Mouse (Mus musculus): Measurements from ENCODE around the gene Lmo7.
A peak's percentile ranks its signal among the peaks of the same experiment; 100 is the strongest.

Gene Lmo7

DNA sequence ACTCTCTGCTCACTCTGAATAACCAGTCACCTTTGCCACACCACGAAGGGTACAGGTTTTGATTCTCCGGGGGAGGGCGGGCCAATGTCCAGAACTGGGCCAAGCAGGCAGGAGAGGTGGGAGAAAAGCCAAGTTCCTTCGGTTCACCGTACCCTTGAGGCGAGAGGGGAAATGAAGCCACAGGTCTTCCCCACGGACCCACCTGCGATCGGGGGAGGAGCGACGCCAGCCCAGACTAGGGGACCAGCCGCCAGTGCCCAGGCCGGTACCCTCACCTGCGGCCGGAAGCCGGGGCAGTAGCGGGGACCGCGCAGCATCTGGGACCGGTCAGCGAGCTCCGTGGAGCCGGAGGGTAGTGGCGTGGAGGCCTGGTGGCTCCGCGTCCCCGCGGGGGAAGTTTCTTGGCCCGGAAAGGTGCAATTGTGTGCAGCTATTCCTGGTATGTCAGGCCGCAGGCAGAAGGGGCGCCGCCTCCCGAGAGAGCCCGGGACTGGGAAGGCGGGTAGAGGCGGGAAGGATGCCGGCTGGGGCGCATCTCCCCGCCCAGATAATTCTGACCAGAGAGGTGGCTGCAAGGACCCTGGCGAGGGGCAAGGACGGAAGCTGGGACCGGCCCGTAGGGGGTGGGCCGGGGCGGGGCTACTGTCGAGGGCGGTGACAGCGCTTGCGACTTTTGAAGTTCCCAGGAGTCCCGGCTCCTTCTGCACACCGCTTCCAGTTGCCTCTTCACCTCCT, at the start of gene Lmo7, which contains the start of gene Gm9922:
TSS of gene Lmo7 (plus strand) at position 721 of the 735 bp plus-strand sequence.
TSS of gene Gm9922 (minus strand) at position 578 of the 735 bp plus-strand sequence.
- peak; percentile 97 for DNase-seq (ENCODE audit: low read depth, low spot score)

DNA sequence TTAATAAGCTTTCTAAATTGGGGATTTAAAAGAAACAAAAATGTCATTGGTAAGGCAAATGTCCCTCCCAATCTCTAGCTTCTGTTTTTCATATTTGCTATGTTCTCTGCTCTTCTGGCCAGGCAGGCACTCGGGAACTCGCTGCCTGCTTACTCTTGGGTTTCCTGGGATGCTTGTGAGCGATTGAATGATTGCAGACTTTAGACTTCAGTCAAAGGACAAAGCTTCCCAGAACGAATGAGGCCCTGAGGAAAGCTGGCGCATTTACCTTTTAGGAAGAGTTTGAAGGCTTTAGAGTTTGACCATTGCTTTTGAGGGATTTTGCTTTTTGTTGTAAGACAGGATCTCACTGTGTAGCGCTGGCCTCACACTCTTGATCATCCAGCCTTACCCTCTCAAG, 42.1 kb upstream of the Lmo7 start:
- no peak for DNase-seq (ENCODE audit: low read depth, low spot score)

DNA sequence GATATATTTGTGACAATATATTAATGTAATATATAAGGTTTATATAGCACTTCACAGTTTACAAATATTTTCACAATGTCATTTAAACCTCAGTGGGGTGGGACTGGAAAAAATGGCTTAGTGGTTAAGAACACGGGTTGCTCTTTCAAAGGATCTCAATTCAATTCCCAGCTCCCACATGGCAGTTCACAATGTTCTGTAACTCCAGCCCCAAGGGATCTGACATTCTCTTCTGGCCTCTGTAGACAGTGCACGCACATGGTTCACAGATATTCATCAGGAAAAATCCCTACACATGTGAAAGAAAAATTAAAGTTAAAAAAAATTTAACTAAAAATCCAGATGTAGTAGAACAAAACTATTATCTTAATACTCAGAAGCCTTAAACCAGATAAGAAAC, 41.4 kb upstream of the Lmo7 start:
- DNase-seq (ENCODE audit: low read depth, low spot score) = no peak

DNA sequence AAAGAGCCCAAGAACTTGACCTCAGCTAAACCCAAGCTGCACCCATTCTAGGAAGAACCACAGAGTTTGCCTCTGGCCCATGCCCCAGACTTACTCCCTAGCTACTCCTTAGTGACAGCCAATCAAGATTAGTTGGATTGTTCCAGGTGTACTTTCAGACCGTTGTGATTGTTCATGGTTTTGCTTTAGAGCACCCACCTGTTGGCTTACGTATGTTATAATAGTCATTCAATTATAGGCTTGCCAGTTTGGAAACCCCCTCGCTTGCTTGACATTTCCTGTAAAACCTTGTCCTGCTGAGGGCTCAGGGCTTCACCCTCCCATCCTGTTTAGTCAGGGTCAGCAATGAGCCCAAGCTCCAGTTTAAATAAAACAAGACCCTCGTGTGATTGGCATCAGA, 25.3 kb upstream of the Lmo7 start:
- DNase-seq (ENCODE audit: low read depth, low spot score) = no peak

DNA sequence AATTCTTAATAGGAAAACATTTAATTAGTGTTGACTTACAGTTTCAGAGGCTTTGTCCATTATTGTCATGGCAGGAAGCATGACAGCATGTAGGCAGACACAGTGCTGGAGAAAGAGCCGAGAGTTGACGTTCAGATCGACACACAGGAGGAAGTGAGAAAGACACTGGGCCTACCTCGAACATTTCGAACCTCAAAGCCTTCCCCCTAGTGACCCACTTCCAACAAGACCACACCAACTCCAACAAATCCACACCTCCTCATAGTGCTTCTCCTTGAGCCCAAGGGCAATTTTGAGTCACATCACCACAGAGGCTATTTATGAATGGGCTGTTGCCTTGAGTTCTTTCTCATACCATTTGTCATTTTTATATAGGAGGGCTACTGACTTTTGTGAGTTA, 22.7 kb upstream of the Lmo7 start:
- DNase-seq (ENCODE audit: low read depth, low spot score) = no peak

DNA sequence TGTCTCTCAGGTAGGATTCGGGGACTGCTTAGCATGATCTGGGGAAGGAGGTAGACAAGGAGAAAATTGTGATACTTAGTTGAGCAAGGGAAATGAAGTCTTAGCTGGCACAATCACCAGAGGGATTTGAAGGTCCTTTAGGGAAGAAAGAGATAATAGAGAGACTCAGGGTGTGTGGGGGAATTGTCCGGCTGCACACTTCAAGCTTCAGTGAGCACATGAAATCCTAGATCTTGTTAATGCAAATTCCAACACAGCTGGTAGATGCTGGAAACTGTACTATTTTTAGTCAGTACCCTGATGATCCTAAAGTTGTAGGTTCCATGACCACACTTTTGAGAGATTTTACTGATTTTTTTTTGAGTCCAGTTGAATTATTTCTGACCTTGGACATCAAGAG, 15.3 kb upstream of the Lmo7 start:
- DNase-seq (ENCODE audit: low read depth, low spot score) = no peak

DNA sequence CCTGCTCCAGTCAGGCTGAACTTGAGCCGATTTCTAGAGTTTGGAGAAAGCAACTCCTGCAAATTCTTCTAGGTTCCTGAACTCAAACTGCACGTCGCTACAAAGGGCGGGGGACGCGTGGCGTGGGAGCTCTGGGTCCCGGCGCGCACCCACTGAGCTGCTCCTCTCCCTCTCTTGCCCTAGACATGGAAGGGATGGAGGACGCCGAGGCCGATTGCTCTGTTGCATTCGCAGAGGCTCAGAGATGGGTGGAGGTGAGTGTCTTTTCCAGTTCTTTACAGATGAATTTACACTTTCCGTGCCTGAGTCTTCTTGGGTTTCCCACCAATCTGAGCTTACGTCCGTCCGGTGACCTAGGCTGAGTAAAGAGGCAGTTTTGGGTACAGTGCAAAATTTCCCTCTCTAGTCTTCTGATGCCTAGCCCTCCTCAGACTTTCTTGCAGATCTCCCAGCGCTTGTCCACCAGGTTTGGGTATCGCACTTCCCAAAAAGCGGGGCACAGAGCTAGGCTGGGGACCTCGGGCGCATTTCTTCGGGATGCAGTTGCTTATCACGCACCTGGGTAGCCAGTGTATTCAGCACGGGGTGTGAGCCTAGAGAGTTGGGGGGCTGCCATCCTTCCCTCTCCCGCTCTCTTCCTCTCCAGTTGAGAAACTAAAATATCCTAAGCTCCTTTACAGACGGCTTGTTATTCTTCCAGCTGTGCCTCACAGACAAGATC, 375 bp downstream of the Lmo7 start:
- DNase-seq (ENCODE audit: low read depth, low spot score) = no peak

DNA sequence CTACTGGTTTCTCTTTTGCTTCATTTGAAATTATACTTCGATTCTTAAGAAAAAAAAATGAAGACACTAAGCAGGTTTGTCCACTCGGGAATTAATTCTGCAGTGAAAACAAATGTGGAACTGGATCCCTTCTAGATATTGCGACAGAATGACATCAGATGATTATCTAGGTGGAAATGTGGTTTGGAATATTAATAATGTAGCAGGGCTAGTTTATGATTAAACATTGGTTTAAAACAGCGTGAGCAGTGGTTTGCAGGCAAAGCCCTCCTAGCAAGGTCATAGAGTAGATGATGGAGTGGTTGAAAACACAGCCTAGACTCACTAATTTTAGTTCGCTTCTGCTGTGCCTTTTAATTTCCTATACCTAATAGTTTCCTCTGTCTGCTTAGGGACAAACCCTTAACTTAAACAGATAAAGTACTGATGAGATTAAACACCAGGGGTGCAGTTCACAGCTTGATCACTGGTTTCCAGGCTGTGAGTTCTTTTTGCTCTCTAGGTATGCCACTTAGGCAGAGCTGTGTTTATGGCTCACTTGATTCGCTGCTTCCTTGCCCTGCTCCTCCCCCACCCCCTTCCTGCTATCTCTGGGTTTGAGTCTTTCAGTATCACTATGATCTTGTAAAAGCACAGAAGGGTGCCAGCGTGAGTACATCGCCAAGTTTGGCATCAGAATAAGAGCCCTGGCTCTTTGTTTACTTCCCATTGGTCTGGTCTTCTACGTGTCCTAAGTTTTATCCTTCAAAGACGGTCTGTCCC, 4.0 kb downstream of the Lmo7 start:
- DNase-seq (ENCODE audit: low read depth, low spot score) = peak; percentile 36

DNA sequence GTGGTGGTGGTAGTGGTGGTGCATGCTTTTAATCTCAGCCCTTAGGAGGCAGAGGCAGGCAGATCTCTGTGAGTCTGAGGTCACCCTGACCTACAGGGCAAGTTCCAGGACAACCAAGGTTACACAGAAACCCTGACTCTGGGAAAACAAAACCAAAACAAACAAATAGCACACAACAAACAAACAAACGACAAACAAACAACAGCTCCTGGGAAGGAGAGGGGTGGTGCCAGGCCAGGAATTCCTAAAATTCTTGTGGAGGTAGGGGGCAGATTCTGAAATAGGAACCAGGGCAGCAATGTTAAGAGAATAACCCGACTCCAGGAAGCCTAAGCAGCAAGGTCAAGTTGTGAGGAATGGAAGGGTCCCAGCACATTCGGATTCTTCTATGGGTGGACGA, 7.7 kb downstream of the Lmo7 start:
- DNase-seq (ENCODE audit: low read depth, low spot score) = peak; percentile 75

DNA sequence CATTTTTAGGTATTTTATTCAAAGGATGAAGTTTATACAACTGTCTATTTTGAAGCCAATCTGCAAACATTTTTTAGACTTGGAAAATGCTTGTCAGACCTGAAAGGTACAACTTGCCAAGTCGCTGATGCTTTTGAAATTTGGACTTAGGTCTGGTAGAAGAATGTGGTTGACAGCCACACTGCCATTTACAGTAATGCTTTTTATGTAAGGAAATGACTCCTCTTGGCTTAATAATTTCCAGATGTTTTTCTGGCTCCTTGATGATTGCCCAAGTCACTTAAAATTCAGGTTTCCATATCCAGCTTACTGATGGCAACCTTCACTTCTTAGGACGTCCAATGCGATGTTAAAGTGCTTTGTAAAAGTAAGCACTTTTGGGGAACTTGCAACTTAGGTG, 16.9 kb downstream of the Lmo7 start:
- no peak for DNase-seq (ENCODE audit: low read depth, low spot score)

DNA sequence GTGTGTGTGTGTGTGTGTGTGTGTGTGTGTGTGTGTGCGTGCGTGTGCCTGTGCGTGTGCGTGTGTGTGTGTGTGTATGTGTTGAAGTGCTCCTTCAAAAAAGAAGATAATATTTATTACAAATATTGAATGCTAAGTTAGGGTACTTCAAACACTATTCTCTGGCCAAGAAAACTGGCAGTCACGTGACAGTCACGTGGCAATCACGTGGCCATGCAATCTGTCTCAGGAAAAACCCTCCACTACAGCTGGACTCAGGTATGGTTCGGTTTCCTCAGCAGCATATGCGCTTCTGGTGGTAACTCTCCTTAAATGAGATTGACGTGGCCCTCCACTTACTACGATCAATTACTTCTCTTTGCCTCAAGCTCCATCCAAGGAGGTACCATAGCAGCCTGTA, 18.1 kb downstream of the Lmo7 start:
- DNase-seq (ENCODE audit: low read depth, low spot score) = peak; percentile 22

DNA sequence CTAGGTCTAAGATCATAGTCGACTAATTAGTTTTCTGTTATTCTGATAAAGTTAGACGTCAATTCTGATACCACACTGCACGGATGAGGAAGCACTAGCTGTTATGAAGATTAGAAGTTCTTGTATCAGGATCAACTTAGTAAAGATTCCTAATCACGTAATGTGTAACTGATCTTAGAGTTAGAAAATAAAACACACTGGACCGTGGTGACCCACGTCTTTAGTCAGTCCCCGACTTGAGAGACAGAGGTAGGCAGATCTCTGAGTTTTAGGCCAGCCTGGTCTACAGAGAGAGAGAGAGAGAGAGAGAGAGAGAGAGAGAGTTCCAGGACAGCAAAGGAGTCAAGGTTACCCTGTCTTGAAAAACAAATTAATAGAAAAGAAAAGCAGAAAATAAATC, 18.7 kb downstream of the Lmo7 start:
- no peak for DNase-seq (ENCODE audit: low read depth, low spot score)

DNA sequence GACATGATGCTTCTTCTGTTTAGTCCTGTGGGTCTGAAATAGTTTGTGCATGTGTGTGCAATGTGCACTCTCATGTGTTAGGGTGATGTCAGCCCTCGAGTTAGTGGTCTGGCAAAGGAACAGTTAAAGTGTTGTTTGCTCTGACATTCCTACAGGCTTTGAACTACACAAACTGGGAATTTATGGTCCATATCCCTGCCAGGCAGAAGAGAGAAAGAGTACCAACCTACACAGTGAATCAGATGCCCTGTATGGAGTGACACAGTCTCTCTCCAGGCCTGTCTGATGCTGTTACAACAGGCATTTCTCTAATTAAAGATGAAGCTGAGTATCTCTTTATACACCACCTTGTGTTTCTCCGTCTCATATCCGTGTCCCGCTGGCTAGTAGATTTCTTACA, 21.2 kb downstream of the Lmo7 start:
- no peak for DNase-seq (ENCODE audit: low read depth, low spot score)

DNA sequence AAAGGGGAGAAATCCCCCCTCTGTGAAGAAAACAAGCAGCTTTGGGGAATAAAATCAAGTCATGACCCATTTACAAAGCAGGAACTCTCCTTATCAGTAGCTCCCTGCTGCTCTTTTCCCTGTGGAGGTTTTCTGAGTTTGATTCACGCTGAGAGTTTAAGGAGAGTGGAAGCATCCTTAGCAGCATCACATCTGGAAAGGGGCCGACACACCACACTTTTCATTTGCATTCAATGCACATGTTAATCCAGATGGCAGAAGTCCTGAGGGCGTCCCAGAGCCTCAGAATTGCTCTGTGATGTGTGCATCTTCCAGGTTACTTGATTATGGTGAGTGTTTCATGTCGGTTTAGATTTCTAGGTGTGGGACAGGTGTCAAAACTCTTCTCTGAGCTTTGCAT, 25.7 kb downstream of the Lmo7 start:
- no peak for DNase-seq (ENCODE audit: low read depth, low spot score)

DNA sequence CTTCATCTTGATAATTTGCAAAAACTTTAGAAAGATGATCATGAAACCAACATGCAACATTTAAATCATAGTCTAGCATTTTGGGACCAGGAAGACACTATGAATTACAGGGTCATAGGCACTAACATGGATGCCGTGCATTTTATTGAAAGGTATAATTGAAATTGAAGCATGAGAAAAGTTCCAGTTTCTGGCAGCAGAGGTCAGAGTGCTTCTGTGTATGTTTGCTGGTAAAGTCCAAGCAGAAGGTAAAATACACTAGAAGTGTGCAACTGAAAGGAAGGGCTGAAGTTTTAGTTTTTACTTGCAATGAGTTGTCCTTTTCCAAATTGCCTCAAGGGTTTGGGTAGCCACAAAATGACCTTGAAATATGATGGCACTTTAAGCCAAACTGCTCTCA, 32.5 kb downstream of the Lmo7 start:
- no peak for DNase-seq (ENCODE audit: low read depth, low spot score)

DNA sequence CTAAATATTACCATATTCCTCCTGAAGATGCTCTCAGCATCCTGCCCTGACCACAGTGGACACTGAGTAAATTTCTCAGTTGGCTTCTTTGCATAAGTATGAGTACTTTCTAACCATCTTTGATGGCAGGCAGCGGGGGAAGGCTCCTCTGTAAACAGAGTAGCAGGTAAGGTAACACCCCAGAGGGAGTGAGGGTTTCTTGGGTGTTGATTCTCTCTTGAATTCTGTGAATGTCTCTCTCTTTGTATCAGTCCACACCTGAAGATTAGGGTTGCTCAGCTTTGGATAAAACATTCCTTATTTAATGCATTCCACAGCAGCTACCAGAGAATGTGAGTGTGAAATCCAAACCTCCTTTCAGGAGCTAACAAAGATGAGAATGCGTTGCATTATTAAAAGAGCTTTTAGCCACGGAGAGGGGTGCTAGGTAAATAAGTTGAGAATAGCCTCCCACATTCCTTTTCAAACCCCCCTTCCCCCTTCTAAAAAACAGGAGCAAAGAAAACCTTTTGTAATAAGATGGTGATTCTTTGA, 34.1 kb downstream of the Lmo7 start:
- DNase-seq (ENCODE audit: low read depth, low spot score) = no peak

DNA sequence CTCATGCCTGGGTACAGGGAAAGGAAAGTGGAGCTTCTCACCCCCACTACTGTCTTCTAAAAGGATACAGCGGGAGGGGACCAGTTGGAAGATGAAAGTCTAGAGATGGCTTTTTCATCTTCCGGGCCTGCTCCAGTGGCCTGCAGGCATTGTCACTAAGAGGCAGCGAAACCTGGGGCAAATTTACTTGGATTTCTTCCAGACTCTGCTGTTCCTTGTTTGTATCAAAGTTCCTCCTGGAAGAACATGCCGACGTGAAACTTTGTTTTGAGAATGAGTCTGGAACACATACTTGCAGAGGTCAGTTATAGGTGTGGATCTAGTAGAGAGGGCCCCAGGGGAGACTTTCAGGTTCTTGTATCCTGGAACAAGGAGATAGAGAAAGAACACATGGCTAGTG, 41.6 kb downstream of the Lmo7 start:
- no peak for DNase-seq (ENCODE audit: low read depth, low spot score)

DNA sequence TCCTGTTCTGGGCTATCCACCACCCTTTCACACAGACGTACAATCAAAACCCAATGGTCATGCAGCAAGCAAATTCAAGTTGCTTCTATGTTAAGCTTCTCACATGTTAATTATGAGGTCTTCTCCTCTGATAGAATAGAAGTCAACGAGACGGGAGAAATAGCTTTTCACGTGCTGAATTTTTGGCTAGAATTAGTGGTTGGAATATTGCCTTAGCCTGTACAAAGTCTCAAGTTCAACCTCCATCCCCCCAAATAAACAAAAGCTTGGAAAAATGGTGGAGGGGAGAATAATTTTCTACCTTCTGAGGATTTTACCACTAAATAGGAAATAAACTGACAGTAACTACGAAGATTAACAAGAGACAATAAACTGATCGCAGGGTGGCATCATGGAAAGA, 42.0 kb downstream of the Lmo7 start:
- no peak for DNase-seq (ENCODE audit: low read depth, low spot score)

DNA sequence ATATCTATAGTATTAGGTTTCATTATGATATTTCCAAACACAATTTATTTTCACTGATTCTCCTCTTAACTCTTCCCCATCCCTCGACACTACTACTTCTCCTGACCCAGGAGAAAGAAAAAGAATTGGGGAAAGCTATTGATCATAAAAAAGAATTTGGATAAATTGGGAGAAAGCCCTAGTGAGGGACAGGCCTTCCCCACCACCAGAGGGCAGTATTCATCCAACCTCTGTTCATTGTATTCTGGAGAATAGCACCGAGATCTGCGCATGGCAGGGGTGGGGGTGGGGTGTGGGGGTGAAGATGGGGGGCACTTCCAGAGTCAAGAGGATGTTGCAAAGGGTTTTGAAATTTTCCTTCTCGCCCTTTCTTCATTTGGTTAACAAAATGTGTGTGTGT, 44.9 kb downstream of the Lmo7 start:
- peak; percentile 62 for DNase-seq (ENCODE audit: low read depth, low spot score)

DNA sequence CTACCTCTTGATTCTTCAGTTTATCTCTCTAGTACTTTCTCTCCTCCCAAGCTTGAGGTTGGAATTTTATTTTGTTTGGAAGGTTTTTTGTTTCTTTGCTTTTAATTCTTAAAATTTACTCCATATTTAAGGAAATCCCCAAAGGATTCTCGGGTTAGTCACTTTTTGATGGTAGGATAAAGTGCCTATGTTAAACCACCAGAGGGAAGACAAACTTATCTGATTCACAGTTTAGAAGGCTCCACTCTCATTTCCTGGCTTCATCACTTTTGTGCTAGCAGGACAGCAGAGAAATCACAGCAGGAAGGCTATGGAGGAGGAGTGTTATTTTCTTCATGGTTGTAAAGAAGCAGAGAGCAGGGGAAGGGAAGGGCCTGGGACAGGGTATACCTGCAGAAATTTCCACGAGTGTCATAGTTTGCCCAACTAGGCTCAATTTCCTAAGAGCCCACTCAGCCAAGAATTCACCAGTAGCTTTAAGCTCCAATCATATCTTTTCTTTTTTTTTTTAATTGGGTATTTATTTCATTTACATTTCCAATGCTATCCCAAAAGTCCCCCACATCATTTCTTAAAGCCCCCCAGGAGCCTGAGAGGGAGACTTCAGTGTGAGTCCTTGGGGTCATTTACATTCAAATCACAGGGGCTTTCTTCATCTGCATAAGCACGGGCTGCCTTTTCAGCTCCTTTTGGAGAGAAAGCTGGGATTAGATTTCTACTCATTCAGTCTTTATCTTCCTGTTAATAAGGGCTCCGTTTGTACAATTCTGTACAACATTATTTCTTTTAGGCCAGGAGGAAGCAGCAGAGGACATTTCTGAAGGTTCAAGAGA, 46.8 kb downstream of the Lmo7 start:
- DNase-seq (ENCODE audit: low read depth, low spot score) = no peak

DNA sequence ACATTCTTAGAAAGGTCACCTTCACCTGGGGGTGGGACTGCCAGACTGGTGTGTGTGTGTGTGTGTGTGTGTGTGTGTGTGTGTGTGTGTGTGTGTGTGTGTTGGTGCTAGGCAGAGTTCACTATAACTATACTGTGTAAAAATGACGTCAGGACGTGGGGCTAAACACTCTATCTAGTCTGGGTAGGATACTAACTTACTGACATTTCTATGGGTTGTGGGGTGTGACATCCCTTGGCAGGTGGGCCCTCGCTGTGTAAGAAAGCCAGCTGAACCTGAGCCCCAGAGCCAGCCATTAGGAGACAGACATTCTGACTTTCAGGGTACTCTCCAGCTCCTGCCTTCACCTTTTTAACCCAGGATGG, 47.4 kb downstream of the Lmo7 start:
- peak; percentile 39 for DNase-seq (ENCODE audit: low read depth, low spot score)

DNA sequence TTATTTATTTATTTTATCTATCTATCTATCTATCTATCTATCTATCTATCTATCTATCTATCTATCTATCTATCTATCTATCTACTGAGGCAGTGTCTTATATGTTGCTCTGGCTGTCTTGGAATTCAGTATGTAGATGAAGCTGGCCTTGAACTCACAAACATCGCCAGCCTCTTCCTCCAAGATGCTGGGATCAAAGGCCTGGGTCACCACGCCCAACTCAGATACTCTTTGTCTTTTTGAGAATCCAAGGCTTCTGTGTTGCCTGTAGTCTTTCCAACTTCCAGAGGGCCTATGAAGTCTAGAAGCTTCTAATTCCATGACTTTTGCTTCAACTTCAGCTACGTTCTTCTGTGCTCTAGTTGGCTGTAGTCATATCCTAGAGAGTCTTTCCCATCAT, 48.7 kb downstream of the Lmo7 start:
- DNase-seq (ENCODE audit: low read depth, low spot score) = peak; percentile 66
